Mouse (Mus musculus) ovary, postnatal 10 days (tissue): ENCODE results near the gene Pakap.

Source experiments
- DNase-seq: peaks from one replicate; pipeline ENCODE4 v3.0.0; 2022; ENCODE audit warnings: low spot score

The Pakap gene

DNA sequence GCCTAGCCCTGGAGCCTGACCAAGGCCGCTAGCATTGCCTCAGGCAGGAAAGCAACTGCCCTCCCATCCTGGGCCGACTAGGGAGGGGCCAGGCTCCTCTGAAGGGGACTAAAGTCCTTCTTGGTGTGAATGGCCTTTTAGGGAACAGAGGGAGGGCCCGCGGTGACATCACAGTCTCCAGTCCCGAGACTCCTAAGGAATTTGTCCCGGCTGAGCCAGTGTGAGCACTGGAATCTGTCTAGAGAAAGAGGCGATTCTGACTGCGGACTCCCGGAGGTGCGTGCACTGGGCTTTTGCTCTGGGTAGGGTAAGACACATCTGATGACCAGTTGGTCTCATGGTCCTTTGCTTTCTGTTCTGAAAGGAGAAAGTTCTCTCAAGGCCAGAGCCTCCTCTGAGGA is 277.1 kb downstream of the Pakap start:
- DNase-seq, result peak; percentile 54

DNA sequence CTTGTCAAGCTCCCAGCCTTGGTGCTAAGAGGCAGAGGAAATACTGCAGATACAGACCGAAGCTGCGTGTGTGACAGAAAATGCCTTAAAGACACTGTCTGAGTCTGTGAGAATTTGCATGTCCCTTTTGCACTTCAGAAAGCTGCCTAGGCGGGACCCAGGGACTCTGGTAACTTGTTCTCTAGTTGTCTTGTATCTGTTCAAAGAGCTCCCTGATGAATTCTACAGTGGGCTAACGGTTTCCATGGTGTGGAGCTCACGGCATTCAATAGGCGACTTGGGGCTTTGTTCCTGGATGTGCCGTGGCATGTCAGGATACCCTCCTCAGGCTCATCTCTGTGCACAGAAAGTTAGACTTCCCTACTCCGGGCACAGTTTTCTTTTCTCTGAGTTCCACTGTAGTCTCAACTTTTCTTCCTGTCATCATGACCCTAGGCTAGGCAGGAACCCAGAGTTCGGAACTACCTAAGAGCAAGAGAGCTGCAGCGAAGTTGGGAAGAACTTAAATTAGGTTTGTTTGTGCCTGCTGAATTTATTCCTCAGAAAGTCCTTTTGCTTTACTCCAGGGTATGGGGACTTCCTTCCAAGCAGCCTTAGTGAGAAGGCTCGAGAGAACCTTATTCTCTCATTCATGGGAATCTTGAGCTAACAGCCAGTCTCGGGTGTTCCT is 277.7 kb downstream of the Pakap start:
- DNase-seq, result no peak

DNA sequence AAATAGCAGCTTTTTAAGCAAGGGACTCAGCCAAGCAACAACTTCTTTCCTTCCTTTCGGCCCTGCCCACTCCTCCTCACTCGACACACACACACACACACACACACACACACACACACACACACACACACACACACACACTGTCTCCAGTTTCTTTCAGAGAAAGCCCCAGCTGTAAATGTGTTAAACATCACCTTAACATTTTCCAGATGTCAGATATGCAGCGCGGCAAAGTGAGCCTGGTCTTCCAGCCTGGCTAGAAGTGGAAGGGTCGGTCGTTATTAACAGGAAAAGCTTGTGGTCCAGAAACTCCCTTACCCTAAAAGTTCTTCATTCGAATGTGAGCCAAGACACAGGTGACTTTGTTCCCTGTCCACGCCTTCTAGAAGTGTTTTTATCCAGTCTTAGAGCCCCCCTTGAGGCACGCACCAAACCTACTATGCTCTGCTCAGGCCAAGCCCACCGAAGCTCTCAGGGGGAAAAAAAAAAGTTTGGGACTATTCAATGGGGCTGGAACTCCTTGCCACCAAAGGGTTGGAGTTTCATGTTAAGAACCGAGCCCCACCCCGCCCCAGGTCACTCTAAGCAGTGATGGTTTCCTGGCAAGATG is 278.5 kb downstream of the Pakap start:
- DNase-seq, result no peak

DNA sequence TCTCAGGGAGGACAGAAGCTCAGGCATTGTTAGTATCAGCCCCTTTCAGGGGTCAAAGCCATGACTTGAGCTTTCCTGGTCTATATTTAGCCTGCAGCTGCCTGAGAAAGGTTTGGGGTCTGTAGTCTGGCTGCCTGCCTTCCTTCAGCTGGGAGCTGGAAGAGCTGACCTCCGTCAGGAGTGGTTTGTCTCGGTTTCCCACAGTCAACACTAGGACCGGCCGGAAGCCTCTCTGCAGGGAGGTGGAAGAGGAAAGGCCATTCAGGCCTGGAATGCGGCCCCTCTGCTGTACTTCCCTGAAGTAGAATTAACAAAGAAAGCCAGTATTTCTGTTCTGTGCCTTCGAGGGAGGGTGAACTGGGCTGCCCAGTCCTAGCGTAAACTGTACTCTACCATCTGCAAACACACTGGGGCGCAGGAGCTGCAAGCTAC is 279.0 kb downstream of the Pakap start:
- no peak for DNase-seq

DNA sequence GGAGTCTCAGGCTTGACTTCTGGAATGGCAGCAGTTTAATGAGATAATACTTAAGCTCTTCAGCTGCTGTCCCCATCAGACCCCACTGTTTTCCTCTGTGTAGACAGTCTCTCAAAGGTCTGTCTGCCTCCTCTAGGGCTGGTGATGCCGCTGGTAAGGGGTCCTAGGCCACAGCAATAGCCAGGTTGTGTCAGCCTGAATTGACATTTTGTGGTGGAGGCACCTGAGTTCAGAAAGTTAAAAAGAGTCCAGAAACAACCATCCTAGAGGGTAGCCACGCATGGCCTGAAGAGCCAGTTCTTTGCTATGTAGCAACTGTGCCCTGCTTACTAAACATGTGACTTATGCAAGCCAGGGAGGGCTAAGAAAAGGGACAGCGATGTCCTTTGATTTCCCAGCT is 279.7 kb downstream of the Pakap start:
- no peak for DNase-seq

DNA sequence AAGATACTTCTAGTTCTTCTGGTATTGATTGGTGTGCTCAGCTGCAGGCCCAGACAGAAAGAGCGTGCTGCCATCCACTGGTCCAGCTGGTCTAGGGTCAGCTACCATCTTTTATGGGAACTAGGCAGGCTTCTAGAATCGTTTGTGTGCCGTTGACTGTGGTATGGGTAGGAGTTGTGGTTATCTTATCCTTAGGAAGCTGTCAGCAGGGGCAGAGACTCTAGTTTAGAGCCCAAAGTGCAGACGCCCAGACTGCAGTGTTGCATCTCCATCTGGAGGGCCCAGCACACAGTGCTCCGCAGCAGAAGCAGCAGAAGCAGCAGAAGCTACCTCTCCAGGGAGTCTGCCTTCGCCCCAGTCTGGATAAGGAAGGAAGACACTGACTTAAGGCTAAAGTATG is 281.5 kb downstream of the Pakap start:
- DNase-seq, result no peak

DNA sequence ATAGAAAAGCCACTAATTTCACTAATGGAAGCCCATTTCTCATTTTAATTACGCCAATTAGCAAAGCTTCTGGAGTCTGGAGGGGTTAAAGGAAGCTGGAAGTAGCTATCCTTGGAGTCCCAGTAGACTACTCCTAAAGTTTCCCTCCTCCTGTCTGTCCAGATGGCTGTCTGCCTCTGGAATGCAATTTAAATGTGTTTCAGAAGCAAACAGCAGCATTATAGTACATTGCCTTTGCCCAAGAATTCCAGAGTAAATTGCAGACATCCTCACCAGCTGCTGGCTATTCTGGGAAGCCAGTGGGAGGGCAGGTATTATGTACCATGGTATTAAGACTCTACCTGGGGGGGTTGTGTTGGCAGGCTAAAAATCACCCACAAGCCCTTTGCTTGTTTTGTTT is 283.8 kb downstream of the Pakap start:
- DNase-seq, result no peak

DNA sequence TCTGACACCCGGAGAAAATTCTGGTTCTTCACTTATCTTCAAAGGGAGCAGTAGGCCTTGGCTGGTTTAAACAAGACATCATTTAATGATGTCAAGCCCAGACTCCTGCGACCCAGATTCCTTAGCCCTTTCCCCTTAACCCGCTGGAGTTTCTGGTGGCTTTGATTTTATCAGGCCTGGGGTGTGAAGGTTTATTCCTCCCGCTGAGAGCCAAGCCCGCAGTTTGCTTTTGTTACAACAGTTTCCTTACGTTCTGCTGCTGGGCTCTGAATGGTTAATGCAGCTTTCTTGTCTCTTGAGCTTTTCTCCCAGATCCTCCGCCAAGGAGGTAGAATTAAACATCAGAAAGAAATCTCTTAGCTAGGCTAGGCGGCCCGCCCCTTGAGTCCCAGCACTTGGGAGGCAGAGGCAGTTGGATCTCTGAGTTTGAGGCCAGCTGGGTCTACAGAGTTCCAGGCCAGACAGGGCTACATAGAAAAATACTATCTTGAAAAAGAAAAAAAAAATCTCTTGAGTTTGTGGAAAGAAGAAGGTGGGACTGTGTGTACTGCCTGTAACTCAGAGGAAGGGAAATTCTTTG is 284.6 kb downstream of the Pakap start:
- DNase-seq, result no peak

DNA sequence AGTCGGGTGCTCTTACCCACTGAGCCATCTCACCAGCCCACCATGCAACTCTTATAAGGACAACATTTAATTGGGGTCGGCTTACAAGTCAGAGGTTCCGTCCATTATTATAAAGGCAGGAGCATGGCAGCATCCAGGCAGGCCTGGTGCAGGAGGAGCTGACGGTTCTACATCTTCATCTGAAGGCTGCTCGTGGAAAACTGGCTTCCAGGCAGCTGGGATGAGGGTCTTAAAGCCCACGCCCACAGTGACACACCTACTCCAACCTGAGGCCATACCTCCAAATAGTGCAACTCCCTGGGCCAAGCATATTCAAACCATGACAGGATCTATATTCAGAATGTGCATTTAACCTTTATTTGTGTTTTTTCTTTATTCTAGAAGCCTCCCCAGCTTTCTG is 286.2 kb downstream of the Pakap start:
- no peak for DNase-seq

DNA sequence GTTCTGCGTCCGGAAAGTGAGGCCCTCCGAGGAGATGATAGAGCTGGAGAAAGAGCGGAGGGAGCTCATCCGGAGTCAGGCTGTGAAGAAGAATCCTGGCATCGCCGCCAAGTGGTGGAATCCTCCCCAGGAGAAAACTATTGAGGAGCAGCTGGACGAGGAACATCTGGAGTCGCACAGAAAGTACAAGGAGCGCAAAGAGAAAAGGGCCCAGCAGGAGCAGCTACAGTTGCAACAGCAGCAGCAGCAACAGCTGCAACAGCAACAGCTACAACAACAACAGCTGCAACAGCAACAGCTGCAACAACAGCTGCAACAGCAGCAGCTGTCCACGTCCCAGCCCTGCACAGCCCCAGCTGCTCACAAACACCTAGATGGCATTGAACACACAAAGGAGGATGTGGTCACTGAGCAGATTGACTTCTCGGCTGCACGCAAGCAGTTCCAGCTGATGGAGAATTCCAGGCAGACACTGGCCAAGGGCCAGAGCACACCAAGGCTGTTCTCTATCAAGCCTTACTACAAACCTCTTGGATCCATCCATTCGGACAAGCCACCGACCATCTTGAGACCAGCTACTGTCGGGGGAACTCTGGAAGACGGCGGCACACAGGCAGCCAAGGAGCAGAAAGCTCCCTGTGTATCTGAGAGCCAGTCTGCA is 287.4 kb downstream of the Pakap start:
- DNase-seq, result no peak

DNA sequence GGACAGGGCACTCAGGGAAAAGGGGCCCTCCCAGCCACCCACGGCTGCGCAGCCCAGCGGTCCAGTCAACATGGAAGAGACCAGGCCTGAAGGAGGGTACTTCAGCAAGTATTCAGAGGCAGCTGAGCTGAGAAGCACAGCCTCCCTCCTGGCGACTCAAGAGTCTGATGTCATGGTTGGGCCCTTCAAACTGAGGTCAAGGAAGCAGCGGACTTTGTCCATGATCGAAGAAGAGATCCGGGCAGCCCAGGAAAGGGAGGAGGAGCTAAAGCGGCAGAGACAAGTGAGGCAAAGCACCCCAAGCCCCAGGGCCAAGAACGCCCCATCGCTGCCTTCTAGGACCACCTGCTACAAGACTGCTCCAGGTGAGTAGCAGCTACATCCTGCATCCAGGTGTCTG is 288.7 kb downstream of the Pakap start:
- DNase-seq, result no peak

DNA sequence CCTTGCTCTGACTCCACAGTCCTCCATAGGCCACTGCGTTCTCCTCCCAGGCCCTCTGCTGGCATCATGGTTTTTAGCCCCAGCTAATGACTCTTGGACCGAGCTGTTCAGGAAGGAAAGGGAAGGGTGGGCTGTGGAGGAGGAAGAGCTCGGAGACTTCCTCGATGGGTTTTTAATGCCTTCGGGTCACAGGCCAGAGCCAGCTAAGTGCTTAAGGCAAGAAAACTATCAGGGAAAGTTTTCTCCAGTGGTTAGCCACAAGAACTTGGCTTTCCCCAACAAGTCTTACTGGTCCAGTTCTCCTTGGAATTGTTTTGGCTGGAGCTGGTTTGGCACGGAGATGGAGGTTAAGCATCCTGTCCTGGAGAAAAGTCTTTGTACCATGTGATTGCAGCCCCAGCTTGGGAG is 292.2 kb downstream of the Pakap start:
- no peak for DNase-seq

DNA sequence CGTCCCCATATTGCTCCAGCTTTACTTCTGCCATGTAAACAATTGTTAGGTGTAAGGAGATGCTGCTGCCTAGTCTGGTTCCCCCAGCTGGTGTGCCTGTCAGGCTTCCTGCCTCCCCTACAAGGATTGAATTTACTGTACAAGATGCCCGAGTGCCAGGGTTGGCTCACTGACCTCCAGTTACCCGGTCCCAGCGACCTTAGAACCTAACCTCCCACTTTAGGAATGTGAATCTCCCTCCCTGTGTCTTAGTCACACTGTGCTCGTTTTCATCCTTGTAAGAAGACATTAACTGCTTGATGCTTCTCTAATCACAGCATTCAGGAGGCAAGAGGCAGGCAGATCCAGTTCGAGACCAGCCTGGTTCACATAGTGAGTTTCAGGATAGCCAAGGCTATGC is 293.2 kb downstream of the Pakap start:
- DNase-seq, result no peak

DNA sequence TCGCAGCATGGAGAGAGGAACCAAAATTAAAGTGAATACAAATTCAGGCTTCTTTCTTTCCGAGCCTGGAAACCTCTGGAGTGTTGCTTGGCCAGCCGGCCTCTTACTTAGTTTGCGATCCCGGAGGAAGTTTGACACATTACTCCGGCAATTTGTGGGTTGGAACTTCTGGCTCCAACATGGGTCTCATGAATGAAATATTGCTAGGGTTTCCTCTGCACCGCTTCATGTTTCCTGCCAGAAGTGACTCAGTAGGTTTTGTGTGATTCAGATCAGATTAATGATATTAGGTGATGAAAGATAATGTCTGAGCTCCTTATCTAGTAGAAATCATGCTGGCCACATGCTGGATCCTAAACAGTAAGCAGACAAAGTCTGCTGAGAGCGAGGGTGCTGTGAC is 293.9 kb downstream of the Pakap start:
- DNase-seq, result no peak

DNA sequence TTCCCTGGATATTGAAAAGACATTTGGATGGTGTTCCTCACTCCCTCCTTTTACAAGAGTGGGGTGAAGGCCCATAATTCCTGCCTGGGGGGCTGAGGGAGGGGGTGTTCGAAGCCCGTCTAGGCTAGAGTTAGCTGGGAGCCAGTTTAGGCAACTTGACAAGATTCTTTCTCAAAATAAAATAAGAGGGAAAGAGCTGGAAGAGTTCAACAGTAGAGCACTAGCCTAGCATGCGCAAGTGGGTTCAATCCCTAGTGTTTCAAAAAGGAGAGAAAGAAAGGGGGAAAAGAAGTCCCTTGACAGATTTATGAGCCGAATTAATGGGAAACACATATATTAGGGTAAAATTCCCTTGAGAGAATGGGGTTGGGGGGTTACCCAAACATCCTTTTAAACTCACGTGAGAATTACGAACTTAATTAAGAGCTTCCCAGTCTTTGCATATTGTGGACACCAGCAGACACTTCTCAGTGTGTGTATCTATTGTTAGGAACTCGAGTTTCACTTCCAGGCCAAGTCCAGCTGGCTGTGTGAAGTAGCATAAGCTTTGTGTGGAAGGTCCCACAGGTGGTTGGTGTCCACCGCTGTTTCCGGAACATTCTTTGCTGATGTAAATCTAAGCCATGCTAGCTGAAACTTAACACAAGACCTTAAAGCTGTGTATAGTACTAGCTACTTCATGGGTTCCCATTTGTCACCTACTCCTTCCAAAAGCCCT is 294.4 kb downstream of the Pakap start:
- no peak for DNase-seq

DNA sequence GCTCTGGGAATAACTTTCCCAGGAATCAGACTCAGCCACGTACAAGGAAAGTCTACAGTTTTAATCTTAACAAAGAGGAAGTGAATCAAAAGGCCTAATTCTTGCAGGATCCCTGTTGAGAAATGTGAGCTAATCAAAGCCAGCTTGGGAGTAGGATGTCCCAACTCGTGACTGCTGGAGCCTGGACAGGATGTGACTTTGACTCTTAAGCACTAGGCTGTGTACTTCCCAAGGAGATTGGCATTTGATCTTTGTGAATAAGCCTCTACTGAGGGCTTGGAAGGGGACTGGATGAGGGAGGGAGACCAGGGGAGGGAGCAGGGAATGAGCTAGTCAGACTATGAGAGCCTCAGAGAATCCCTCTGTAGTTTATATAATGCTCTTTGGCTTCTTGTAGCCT is 298.1 kb downstream of the Pakap start:
- DNase-seq, result no peak

DNA sequence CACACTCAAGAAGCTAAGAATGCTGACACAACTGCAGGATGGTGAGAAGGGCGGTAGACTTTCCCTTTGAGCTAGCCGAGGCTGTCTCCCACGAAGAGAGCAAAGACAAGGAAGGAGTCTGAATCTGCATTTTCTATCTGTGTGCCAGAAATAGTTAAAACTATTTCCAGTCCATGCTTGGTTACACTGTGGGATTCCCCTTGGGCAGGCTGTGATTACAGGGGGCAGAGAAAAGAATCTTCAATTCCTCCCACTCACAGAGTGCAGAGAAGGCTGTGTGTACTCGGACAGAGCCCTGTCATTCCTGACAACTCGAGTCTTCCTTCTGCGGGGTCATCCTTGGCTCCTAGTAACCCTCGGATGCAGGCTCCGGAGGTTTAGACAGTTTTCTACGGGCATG is 299.0 kb downstream of the Pakap start:
- no peak for DNase-seq

DNA sequence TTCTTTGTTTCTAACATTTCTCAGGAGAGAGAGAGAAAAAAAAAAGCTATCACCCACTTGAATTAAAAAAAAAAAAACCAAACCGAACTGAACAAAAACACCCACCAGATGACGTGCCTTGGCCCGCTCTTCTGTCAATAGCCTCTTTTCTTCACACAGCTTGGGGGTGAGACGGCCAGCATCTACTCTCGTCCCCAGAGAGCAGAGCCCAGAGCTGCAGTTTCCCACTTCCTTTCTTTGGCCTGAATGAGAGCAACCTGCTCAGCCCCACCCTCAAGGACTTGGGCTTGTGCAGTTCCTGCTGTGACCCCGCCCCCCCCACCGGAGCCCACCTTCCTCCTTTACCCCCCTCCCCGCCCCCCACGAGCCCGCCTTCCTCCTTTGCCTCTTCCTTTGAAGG is 299.5 kb downstream of the Pakap start:
- DNase-seq, result no peak

DNA sequence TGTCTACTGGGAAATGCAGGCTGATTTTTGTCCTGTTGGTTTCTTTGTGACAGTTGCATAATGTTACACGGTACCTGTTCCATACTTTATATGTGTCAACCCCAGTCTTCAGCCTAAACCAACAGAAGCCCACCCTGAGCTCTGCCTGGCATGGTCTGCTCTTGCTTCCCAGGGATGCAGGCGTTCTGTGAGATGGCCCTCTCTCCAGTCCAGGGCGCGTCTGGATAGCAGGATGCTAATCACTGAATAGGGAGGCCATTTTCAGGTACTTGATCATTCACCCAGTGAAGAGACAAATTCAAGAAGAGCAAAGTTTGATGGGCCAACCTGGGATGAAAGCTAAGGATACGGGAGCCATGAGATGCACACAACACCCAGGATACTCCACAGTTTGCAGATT is 311.2 kb downstream of the Pakap start:
- DNase-seq, result no peak

DNA sequence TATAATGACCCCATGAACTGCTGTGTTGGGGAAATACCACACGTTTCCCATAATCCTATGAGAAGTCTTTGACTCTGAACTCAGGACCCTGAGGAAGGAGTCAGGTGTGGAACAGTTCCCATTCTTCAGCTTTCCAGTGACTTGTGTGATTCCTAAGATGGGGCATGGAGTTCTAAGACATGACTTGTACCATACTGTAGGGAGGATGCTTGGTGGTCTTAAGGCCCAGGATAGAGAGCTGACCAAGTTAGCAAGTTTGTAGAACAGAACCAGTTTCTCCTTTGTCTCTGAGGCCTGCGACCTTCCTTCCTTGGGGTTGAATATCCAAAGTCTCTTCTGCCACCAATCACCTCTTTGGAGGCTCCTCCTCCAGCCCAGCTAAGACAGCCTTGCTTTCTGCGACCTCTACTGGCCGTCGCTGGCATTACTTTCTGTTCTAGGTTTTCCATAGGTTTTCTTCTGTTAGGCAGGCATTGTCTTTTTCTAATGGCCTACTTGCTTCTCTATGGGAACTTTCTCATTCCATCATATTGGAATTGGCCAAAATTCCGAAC is 311.9 kb downstream of the Pakap start:
- peak; percentile 69 for DNase-seq

DNA sequence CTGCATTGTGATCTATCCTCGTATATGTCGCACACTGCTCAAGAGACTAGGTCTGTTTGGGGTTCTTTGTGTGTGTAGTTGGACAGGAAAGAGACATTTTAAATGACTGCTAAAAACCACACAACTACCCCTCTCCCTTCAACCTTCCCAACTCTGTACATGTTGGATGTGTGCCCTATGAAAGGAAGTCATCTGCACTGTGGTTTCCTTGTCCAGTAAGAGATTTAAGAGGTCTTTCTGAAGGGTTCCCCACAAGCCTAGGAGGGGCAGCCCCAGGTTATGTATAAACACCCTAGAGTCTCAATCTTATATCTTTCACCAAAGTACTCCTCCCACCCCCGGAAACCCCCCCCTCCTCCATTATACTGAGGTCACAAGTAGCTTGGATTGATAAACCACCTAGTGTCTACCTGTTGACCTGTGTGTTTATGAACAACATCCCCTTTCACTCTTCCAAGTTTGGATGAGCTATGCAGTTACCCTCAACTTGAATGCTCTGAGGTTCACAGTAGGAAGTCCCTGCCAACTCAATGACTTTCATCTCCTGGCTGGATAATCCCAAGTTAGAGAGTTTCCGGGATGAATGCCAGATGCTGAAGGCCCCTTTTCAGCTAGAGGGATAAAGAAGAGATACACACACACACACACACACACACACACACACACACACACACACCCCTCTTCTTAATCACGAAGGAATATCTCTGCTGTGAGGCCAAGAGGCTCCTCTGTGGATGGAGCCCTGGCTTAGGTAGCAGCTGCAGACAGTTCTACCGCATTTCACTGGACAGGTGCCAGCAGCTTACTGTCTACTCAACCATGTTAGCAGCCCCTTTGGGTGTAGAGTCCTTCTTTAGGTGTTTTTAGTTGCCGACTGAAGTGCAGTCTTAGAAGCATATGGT is 315.8 kb downstream of the Pakap start:
- no peak for DNase-seq
